Mouse (Mus musculus) megakaryocyte, embryonic 14.5 days (primary cell): ENCODE results near the gene Kcna10. TPM values are rescaled to one million over a fixed set of nuclear protein-coding genes. Genes with fewer than 3 reads are reported as not detected.

Experiments used
- H3K27me3 ChIP-seq: replicated peaks from 2 replicates; pipeline ENCODE3; 2012; ENCODE audit warnings: inconsistent platforms
- H3K36me3 ChIP-seq: replicated peaks from 2 replicates; pipeline ENCODE3; 2012; ENCODE audit warnings: low read length, inconsistent platforms, mixed read lengths
- H3K4me1 ChIP-seq: 2 replicates; pipeline ENCODE4 v1.6.1; 2012; ENCODE audit warnings: inconsistent platforms
- H3K4me3 ChIP-seq: replicated peaks from 2 replicates; pipeline ENCODE3; 2012; ENCODE audit warnings: moderate library complexity, mild to moderate bottlenecking, inconsistent platforms
- H3K9me3 ChIP-seq: 2 replicates; pipeline ENCODE4 v1.6.1; 2012; ENCODE audit warnings: inconsistent platforms
- FLI1 ChIP-seq: IDR thresholded peaks from 2 replicates; pipeline ENCODE4 v1.6.1; 2012; ENCODE audit warnings: low read length, inconsistent platforms, mixed read lengths
- GATA1 ChIP-seq: IDR thresholded peaks from 3 replicates; pipeline ENCODE4 v1.6.1; 2012; ENCODE audit warnings: mixed read lengths, low read length, inconsistent platforms, borderline replicate concordance
- polyA plus RNA-seq: library from polyadenylated mRNA; stranded (reverse); fragments of >175 nt; gene quantifications from 2 replicates; pipeline ENCODE4 v1.2.3, GENCODE M21; 2012; ENCODE audit warnings: low replicate concordance; ENCODE audit not compliant: insufficient read depth

Kcna10 gene
- polyA plus RNA-seq, 1 experiment: not detected

DNA sequence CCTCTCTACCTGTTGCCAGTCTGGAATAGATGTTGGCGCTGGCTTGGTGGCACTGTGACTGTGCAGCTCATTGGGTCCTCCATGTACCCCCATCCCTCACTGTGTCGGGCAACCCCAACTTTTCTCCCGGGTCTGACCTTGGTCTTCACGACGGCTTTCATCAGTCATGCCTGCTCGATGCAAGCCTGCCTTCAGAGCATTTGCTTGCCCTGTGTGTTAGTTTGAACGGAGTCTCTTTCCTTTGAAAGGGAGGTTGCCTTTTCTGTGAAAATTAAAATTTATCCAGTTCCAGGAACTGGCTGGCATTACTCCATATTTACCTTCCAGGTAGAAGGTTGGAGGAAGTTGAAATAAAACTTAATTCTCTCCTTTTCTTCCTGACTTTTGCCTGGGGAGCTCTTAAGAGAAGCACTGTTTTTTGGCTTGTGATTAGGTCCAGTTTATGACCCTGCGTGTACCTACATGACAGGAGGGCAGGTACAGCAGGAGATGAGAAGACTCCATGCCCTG is 55.7 kb downstream of the Kcna10 start:
- Histone ChIP-seq H3K4me3 (no peak overlapping the region), H3K4me1 (peaks cover 7% of the 10 kb centered on the region), H3K9me3 (no peaks in the 10 kb centered on the region), H3K27me3 (peaks cover 44% of the 10 kb centered on the region), H3K36me3 (no peaks in the 10 kb centered on the region)
- TF ChIP-seq GATA1 (no peak), FLI1 (no peak)

DNA sequence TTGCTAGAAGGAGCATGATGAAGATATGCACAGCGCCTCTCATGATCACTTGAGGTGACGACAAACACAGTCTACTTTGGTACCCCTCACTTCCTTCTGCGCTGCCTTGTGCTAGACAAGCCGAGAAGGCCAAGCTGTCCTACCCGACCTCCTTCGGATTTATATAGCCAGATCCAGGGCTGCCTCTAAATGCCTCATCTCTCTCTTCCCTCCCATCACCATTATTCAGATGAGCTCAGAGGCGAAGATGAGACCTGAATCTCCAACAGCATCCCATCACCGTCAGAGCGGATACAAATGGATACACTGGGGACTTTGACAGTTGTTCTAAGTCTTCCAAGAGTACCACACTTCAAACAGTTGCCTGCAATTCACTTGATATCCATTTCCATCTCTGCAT is 56.8 kb downstream of the Kcna10 start, which contains the start of gene Prok1:
TSS of gene Prok1 (minus strand) at position 101 of the 400 bp plus-strand sequence.
- peaks cover 52% of the 10 kb centered on the region for H3K27me3 ChIP-seq
- no peaks in the 10 kb centered on the region for H3K9me3 ChIP-seq
- no peaks in the 10 kb centered on the region for H3K36me3 ChIP-seq
- no peak for TF ChIP-seq GATA1
- TF ChIP-seq FLI1: no peak
- peaks cover 4% of the 10 kb centered on the region; the same call in 1 of the 2 replicates for H3K4me1 ChIP-seq
- H3K4me3 ChIP-seq: no peak within 1 kb of the TSS

DNA sequence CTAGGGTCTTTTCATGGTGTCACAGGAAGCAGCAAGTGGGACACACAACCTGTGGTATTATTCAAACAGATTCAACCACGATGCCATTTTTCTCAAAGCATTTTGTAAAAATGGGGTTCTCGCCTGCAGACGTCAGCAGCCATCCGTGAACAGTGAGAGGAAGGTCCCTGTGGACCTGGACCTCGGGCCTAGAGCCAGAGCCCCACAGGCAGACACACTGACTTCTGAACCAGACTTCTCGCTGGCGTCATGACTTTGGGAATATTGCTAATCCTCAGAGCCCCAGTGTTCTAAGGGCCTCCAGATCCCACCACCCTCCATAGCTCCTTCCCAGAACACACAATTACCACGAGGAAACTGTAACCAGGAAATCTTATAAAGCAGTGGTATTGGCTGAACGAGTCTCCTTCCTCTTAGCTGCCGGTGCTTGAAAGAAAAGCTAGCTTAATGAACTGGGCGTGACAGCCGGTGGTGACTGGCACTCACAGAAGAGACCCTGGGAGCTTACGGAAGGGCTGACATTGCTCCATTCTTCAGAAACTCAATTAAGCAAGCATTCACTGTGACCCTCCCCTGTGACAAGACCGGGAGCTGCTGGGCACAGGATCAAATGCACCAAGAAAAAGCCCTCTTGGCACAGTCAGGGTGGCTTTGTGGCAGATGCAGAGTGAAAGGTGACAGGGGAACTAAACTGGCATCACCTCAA is 58.7 kb downstream of the Kcna10 start:
- Histone ChIP-seq H3K4me3 (no peak overlapping the region), H3K9me3 (no peaks in the 10 kb centered on the region), H3K4me1 (peaks cover 4% of the 10 kb centered on the region; the same call in 1 of the 2 replicates), H3K27me3 (peaks cover 56% of the 10 kb centered on the region), H3K36me3 (no peaks in the 10 kb centered on the region)
- TF ChIP-seq FLI1 (no peak), GATA1 (no peak)

Other genes starting within 250 kb of the Kcna10 start
- gene Kcna3, start 146.9 kb upstream of the Kcna10 start, polyA plus RNA-seq: 9.2 and 16.7 TPM in 2 replicates
- gene Kcna2, start 81.9 kb upstream of the Kcna10 start, polyA plus RNA-seq: not detected in 2 replicates
- not detected in 2 replicates for gene Cym, start 38.7 kb downstream of the Kcna10 start, polyA plus RNA-seq
- not detected in 2 replicates for gene A630076J17Rik, start 47.6 kb downstream of the Kcna10 start, polyA plus RNA-seq
- gene Prok1, start 56.7 kb downstream of the Kcna10 start, polyA plus RNA-seq: not detected in 2 replicates
- gene Lamtor5, start 95.8 kb downstream of the Kcna10 start, polyA plus RNA-seq: 7.0 and 33.7 TPM in 2 replicates
- gene Slc16a4, start 108.2 kb downstream of the Kcna10 start, polyA plus RNA-seq: not detected in 2 replicates
- 0.38 and 1.3 TPM in 2 replicates for gene Rbm15, start 150.6 kb downstream of the Kcna10 start, polyA plus RNA-seq